Mouse (Mus musculus) liver, adult 2 months (tissue): ENCODE measurements around the gene Slc25a35.

Experiments used
- CTCF ChIP-seq: fragments of 200-500 bp; IDR thresholded peaks from 2 replicates; pipeline ENCODE4 v1.5.1; 2011; ENCODE audit warnings: low read depth, low read length, control low read depth
- POLR2A ChIP-seq: fragments of 200-500 bp; IDR thresholded peaks from 2 replicates; pipeline ENCODE4 v1.6.1; 2011; ENCODE audit warnings: low read length, control low read depth; ENCODE audit not compliant: insufficient read depth; ENCODE audit errors: extremely low read depth

GRCm38 (mm10) chr11:69016755-69017154, 48.8 kb downstream of the Slc25a35 start:
- TF ChIP-seq POLR2A (no peak), CTCF (no peak)
